Mouse (Mus musculus): ENCODE results near the gene Tpm4. TPM values are rescaled to one million over a fixed set of nuclear protein-coding genes. Genes with fewer than 3 reads are reported as not detected.

Gene Tpm4
- polyA plus RNA-seq, 1 experiment from 2014 or later = 351 TPM

DNA sequence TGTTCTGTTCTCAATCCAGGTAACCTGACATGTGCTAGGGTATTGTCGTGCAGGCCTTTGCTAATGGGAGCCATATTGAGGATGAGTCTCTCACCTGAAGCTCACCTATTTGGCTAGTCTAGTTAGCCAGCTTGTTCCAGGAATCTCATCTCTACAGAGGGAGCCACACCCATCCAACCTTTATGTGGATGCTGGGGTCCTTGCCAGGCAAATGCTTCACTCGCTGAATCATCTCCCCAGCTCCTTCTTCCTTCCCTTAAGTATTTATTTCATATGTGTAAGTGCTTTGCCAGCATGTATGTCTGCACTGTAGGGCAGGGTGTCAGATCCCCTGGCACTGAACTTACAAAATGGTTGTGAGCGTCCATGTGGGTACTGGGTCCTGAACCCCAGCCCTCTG lies 11.8 kb downstream of the Tpm4 start:
- H3K36me3 ChIP-seq (ENCODE audit: control insufficient read depth, insufficient read depth) = peaks cover 90% of the 10 kb centered on the region
- peak overlapping the region; percentile 29 for H3K27ac ChIP-seq (ENCODE audit: low read length)
- no peak for ATAC-seq (replicated peaks; ENCODE audit: extremely low read depth, insufficient read depth, low FRiP score)
- H3K4me2 ChIP-seq (ENCODE audit: low read depth, low read length) = no peak overlapping the region
- no peak overlapping the region for H3K9ac ChIP-seq (ENCODE audit: low read length)
- H3K27me3 ChIP-seq (ENCODE audit: control insufficient read depth, insufficient read depth, low read length) = no peaks in the 10 kb centered on the region
- 80% methylated on average over 3 of the region's 3 CpGs for WGBS
- H3K9me3 ChIP-seq (replicated peaks; ENCODE audit: control insufficient read depth, low read length) = no peaks in the 10 kb centered on the region
- no peak overlapping the region for H3K4me3 ChIP-seq (ENCODE audit: low read length)
- peaks cover 18% of the 10 kb centered on the region for H3K4me1 ChIP-seq (ENCODE audit: control insufficient read depth, insufficient read depth, low read length)

DNA sequence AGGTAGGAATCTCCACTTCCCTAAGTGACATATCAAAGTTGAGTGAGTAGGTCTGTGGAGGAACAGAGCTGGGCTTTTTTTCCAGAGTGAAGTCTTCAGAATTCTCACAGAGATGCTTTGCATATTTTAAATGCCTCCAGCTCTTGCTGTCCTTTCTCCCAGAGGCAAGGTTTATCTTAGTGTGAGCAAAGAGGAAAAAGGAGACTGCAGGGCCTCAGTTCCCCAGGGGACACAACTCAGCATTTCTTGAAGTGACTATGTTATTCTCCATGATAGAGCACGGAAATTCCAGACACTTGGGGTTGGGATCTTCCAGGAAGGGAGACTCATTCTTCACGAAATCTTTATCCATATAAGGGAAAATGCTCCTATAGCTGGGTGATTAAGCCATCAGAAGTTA lies 12.5 kb downstream of the Tpm4 start:
- 29% methylated on average over 2 of the region's 2 CpGs for WGBS
- no peak; the same call in 1 of the 2 replicates for ATAC-seq (replicated peaks; ENCODE audit: extremely low read depth, insufficient read depth, low FRiP score)
- no peaks in the 10 kb centered on the region for H3K9me3 ChIP-seq (replicated peaks; ENCODE audit: control insufficient read depth, low read length)
- peak overlapping the region; percentile 29; the same call in 1 of the 2 replicates for H3K27ac ChIP-seq (ENCODE audit: low read length)
- no peak overlapping the region for H3K4me3 ChIP-seq (ENCODE audit: low read length)
- H3K4me1 ChIP-seq (ENCODE audit: control insufficient read depth, insufficient read depth, low read length) = peaks cover 18% of the 10 kb centered on the region
- no peak overlapping the region for H3K4me2 ChIP-seq (ENCODE audit: low read depth, low read length)
- no peak overlapping the region for H3K9ac ChIP-seq (ENCODE audit: low read length)
- H3K27me3 ChIP-seq (ENCODE audit: control insufficient read depth, insufficient read depth, low read length) = no peaks in the 10 kb centered on the region
- peaks cover 90% of the 10 kb centered on the region for H3K36me3 ChIP-seq (ENCODE audit: control insufficient read depth, insufficient read depth)

DNA sequence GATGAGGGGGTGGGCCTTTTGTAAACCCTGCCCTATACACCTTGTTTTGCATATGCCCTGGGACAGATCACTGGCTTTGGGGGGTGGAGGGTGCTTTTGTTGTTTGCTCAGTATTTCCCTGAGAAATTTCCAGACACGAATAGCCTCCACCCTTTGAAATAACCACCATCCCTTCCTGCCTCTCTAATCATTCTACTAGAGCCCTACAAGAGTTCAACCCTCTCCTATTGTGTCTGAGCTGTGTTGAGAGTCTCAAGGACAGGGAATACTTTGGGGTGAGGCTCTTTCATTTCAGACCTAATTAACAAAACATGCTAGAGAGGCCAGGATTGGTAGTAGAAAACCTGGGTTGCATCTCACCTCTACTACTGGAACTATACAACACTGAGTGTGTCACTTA lies 14.3 kb downstream of the Tpm4 start:
- H3K27ac ChIP-seq (ENCODE audit: low read length) = no peak overlapping the region
- 64% methylated on average over 1 of the region's 1 CpGs for WGBS
- H3K4me3 ChIP-seq (ENCODE audit: low read length) = no peak overlapping the region
- H3K4me2 ChIP-seq (ENCODE audit: low read depth, low read length) = no peak overlapping the region
- ATAC-seq (replicated peaks; ENCODE audit: extremely low read depth, insufficient read depth, low FRiP score) = no peak
- H3K36me3 ChIP-seq (ENCODE audit: control insufficient read depth, insufficient read depth) = peaks cover 83% of the 10 kb centered on the region
- H3K9me3 ChIP-seq (replicated peaks; ENCODE audit: control insufficient read depth, low read length) = no peaks in the 10 kb centered on the region
- H3K4me1 ChIP-seq (ENCODE audit: control insufficient read depth, insufficient read depth, low read length) = peaks cover 18% of the 10 kb centered on the region
- H3K9ac ChIP-seq (ENCODE audit: low read length) = no peak overlapping the region
- H3K27me3 ChIP-seq (ENCODE audit: control insufficient read depth, insufficient read depth, low read length) = no peaks in the 10 kb centered on the region

DNA sequence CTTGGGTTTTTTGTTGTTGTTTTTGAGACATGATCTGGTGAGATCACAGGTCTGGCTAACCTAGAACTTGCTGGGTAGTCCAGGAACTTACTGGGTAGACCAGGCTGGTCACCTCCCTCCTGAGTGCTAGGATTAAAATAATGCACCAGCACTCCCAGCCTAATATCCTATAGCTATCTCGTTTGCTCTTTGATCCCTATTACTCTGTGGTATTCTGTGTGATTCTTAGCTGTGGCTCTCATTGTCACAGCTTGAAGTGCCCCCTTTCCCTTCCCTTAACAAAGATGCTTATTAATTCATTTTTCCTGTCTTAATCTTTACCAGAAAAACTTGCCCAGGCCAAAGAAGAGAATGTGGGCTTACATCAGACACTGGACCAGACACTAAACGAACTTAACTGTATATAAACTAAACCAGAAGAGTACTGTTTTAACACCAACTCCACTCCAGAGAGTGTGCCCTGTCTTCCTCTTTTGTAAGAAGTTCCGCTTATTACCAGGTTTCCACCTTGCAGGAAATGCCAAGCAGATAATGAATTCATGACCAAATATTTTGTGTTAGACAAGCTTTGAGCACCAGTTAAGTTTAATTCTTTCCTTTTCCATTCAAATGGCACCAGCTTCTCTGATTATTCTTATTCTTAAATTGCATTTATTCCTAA lies 16.8 kb downstream of the Tpm4 start:
- H3K36me3 ChIP-seq (ENCODE audit: control insufficient read depth, insufficient read depth) = peaks cover 61% of the 10 kb centered on the region
- no peaks in the 10 kb centered on the region for H3K27me3 ChIP-seq (ENCODE audit: control insufficient read depth, insufficient read depth, low read length)
- H3K9ac ChIP-seq (ENCODE audit: low read length) = no peak overlapping the region
- no peaks in the 10 kb centered on the region for H3K9me3 ChIP-seq (replicated peaks; ENCODE audit: control insufficient read depth, low read length)
- H3K4me2 ChIP-seq (ENCODE audit: low read depth, low read length) = no peak overlapping the region
- no peak for ATAC-seq (replicated peaks; ENCODE audit: extremely low read depth, insufficient read depth, low FRiP score)
- H3K27ac ChIP-seq (ENCODE audit: low read length) = peak overlapping the region; percentile 18; the same call in 1 of the 2 replicates
- peaks cover 7% of the 10 kb centered on the region for H3K4me1 ChIP-seq (ENCODE audit: control insufficient read depth, insufficient read depth, low read length)
- WGBS = 73% methylated on average over 3 of the region's 3 CpGs
- no peak overlapping the region for H3K4me3 ChIP-seq (ENCODE audit: low read length)

DNA sequence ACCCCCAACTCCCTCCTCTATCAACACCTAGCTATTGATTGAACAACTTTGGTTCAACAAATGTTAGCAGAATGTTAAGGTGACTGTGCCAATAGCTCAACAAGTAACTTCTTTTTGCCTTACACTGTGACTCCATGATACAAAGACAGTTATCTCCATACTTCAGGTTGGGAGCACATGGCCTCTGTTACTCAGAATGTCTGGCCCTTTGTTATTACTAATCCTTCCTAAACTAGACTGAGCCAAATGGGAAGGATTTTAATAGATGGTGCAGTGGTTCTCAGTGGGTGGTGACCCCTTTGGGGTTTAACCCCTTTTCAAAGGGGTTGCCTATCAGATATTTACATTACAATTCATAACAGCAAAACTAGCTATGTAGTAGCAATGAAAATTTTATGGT lies 18.6 kb downstream of the Tpm4 start:
- no peak overlapping the region for H3K9ac ChIP-seq (ENCODE audit: low read length)
- no peaks in the 10 kb centered on the region for H3K4me1 ChIP-seq (ENCODE audit: control insufficient read depth, insufficient read depth, low read length)
- no peak overlapping the region for H3K4me2 ChIP-seq (ENCODE audit: low read depth, low read length)
- no peak overlapping the region for H3K27ac ChIP-seq (ENCODE audit: low read length)
- no peaks in the 10 kb centered on the region for H3K27me3 ChIP-seq (ENCODE audit: control insufficient read depth, insufficient read depth, low read length)
- peaks cover 44% of the 10 kb centered on the region for H3K36me3 ChIP-seq (ENCODE audit: control insufficient read depth, insufficient read depth)
- no peak overlapping the region for H3K4me3 ChIP-seq (ENCODE audit: low read length)
- ATAC-seq (replicated peaks; ENCODE audit: extremely low read depth, insufficient read depth, low FRiP score) = no peak
- no peaks in the 10 kb centered on the region for H3K9me3 ChIP-seq (replicated peaks; ENCODE audit: control insufficient read depth, low read length)

DNA sequence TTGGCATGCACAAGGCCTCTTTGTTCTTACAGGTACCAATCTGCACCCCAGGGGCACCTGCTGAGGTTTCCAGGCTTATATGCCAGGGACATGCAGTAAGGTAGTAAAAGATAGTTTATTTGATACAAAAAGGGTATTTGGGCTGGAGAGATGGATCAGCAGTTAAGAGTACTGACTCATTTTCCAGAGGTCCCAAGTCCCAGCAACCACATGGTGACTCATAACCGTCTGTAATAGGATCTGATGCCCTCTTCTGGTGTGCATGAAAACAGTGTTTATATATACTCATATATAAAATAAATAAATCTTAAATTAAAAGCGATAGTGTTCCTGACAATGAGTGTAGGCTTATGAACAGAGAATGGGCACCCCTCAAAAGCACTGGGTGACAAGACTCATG lies 23.3 kb downstream of the Tpm4 start:
- Histone ChIP-seq H3K4me2 (ENCODE audit: low read depth, low read length) (no peak overlapping the region), H3K36me3 (ENCODE audit: control insufficient read depth, insufficient read depth) (peaks cover 5% of the 10 kb centered on the region), H3K27me3 (ENCODE audit: control insufficient read depth, insufficient read depth, low read length) (no peaks in the 10 kb centered on the region), H3K9ac (ENCODE audit: low read length) (no peak overlapping the region), H3K27ac (ENCODE audit: low read length) (no peak overlapping the region), H3K4me3 (ENCODE audit: low read length) (no peak overlapping the region), H3K4me1 (ENCODE audit: control insufficient read depth, insufficient read depth, low read length) (peaks cover 22% of the 10 kb centered on the region), H3K9me3 (replicated peaks; ENCODE audit: control insufficient read depth, low read length) (no peaks in the 10 kb centered on the region)
- ATAC-seq (replicated peaks; ENCODE audit: extremely low read depth, insufficient read depth, low FRiP score) = no peak
- 83% methylated on average over 2 of the region's 2 CpGs for WGBS

DNA sequence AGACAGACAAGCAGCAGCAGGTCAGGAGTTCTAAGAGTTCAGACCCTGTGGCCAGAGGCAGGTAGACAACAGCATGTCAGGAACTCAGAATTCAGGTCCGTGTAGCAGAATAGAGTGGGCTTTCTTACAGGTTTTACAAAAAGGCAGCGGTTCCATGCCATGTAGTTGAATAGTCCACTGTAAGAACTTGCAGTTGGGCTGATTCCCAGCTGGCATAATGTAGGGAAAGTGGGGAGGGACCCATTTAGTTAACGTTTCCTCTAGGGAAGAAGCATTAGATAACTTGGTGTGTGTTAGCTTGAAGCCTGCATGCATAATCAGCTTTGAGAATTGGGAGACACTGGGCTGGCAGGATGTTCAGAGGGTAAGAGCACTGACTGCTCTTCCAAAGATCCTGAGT lies 24.0 kb downstream of the Tpm4 start:
- WGBS = 74% methylated on average over 3 of the region's 3 CpGs
- H3K9ac ChIP-seq (ENCODE audit: low read length) = no peak overlapping the region
- no peak for ATAC-seq (replicated peaks; ENCODE audit: extremely low read depth, insufficient read depth, low FRiP score)
- no peak overlapping the region for H3K27ac ChIP-seq (ENCODE audit: low read length)
- H3K9me3 ChIP-seq (replicated peaks; ENCODE audit: control insufficient read depth, low read length) = no peaks in the 10 kb centered on the region
- H3K4me3 ChIP-seq (ENCODE audit: low read length) = no peak overlapping the region
- 0 out of 2 replicates have a peak, but pooled peaks cover 2% of the 10 kb centered on the region for H3K36me3 ChIP-seq (ENCODE audit: control insufficient read depth, insufficient read depth)
- no peak overlapping the region for H3K4me2 ChIP-seq (ENCODE audit: low read depth, low read length)
- no peaks in the 10 kb centered on the region for H3K27me3 ChIP-seq (ENCODE audit: control insufficient read depth, insufficient read depth, low read length)
- H3K4me1 ChIP-seq (ENCODE audit: control insufficient read depth, insufficient read depth, low read length) = peaks cover 22% of the 10 kb centered on the region

DNA sequence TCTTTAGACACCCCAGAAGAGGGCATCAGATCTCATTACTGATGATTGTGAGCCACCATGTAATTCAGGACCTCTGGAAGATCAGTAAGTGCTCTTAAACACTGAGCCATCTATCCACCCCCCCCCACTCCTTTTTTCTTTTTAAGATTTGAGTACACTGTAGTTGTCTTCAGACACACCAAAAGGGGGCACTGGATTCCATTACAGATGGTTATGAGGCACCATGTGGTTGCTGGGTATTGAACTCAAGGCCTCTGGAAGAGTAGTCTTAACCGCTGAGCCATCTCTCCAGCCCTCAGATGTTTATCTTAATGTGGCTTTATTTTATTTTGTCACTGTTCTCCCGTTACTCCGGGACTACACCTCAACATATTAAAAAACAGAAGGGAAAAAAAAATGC lies 25.2 kb downstream of the Tpm4 start:
- Histone ChIP-seq H3K9me3 (replicated peaks; ENCODE audit: control insufficient read depth, low read length) (no peaks in the 10 kb centered on the region), H3K27me3 (ENCODE audit: control insufficient read depth, insufficient read depth, low read length) (no peaks in the 10 kb centered on the region), H3K4me3 (ENCODE audit: low read length) (peak overlapping the region; percentile 58), H3K36me3 (ENCODE audit: control insufficient read depth, insufficient read depth) (peaks cover 9% of the 10 kb centered on the region; the same call in 1 of the 2 replicates), H3K27ac (ENCODE audit: low read length) (no peak overlapping the region), H3K9ac (ENCODE audit: low read length) (peak overlapping the region; percentile 56), H3K4me1 (ENCODE audit: control insufficient read depth, insufficient read depth, low read length) (peaks cover 22% of the 10 kb centered on the region), H3K4me2 (ENCODE audit: low read depth, low read length) (peak overlapping the region; percentile 66)
- WGBS = 61% methylated on average over 3 of the region's 3 CpGs
- ATAC-seq (replicated peaks; ENCODE audit: extremely low read depth, insufficient read depth, low FRiP score) = no peak

DNA sequence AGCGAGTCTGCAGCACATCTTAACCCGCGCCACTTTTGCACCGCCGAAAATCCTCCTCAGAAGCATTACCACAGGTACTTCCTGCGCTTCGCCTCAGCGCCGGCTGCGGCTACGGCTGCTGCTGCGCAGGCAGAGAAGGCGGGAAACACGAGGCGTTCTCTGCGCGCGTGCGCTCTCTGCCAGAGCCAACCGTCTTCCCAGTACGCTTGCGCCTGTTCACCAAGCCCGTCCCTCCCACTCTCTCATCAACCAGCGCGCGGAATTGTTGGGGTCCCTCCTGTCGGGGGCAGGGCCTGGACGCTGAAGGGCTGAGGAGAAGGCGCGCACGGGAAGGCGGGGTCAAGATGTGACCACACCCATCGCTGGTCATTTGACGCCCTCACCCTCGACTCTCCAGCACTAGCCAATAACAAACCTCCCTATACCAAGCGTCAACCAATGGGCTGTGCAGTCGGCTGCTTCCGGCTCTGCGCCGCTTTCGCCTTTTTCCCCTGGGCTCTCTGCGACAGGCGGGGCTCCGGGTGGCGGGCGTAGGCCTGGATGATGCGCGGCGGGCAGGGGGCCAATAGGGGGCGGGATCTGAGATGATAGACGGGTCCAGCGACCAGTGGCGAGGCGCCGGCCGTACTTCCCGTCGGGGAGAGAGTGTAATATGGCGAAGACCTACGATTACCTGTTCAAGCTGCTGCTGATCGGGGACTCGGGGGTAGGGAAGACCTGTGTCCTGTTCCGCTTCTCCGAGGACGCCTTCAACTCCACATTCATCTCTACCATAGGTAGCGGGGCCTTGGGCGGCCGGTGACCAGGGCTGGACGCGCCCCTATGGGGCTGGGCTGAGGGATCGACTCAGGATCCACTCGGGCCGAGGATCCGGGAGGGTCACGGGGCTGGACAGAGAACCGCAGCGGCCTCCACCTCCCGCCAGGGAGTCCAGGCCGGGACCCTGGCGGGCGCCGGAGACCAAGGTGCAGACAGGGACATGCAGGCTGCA lies 26.2 kb downstream of the Tpm4 start, which contains the start of gene Rab8a:
Gene Rab8a, plus strand, starts transcription at position 494 of the 991 bp plus-strand sequence.
- Histone ChIP-seq H3K36me3 (ENCODE audit: control insufficient read depth, insufficient read depth) (peaks cover 9% of the 10 kb centered on the region; the same call in 1 of the 2 replicates), H3K4me2 (ENCODE audit: low read depth, low read length) (peak within 1 kb of the TSS; percentile 95), H3K9ac (ENCODE audit: low read length) (peak within 1 kb of the TSS; percentile 98), H3K27ac (ENCODE audit: low read length) (peak within 1 kb of the TSS; percentile 91), H3K9me3 (replicated peaks; ENCODE audit: control insufficient read depth, low read length) (no peaks in the 10 kb centered on the region), H3K27me3 (ENCODE audit: control insufficient read depth, insufficient read depth, low read length) (no peaks in the 10 kb centered on the region), H3K4me3 (ENCODE audit: low read length) (peak within 1 kb of the TSS; percentile 100), H3K4me1 (ENCODE audit: control insufficient read depth, insufficient read depth, low read length) (peaks cover 22% of the 10 kb centered on the region)
- WGBS = under 1% methylated on average over 82 of the region's 82 CpGs
- ATAC-seq (replicated peaks; ENCODE audit: extremely low read depth, insufficient read depth, low FRiP score) = peak; percentile 97

Measured in heart, embryonic 16.5 days (tissue).